Mouse (Mus musculus) kidney, adult 8-10 months (tissue): ENCODE results near the gene Sf1.

ENCODE experiments used
- DNase-seq, 2 experiments: peaks; one replicate each; pipeline ENCODE4 v3.0.0; 2022

Gene Sf1

DNA sequence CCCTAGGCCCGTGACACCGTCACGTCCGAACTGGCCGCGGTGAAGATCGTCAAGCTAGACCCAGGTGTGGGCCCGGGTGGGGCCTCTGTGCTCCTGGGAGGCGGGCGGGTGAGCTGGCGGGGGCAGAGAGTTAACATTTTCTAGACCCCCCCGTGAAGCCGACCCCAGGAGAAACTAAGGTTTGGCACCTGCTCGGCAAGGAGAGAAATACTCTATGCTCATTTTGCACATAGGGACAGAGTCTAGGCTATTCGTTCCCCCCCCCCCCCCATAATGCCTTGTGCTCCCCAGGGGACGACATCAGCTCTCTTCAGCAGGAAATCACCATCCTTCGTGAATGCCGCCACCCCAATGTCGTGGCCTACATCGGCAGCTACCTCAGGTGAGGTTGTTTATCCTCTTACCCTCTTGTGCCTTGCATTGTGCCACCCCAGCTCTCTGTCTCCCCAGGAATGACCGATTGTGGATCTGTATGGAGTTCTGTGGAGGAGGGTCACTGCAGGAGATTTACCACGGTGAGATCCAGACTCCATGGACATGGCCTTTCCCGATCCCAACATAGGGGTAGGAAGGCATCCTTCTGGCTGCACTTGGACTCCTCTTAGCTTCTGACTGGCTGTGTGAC, 21.9 kb upstream of the Sf1 start:
- DNase-seq, result no peak

- DNase-seq, result no peak
Observed at GRCm38 (mm10) chr19:6342276-6342933, 21.1 kb upstream of the Sf1 start.

DNA sequence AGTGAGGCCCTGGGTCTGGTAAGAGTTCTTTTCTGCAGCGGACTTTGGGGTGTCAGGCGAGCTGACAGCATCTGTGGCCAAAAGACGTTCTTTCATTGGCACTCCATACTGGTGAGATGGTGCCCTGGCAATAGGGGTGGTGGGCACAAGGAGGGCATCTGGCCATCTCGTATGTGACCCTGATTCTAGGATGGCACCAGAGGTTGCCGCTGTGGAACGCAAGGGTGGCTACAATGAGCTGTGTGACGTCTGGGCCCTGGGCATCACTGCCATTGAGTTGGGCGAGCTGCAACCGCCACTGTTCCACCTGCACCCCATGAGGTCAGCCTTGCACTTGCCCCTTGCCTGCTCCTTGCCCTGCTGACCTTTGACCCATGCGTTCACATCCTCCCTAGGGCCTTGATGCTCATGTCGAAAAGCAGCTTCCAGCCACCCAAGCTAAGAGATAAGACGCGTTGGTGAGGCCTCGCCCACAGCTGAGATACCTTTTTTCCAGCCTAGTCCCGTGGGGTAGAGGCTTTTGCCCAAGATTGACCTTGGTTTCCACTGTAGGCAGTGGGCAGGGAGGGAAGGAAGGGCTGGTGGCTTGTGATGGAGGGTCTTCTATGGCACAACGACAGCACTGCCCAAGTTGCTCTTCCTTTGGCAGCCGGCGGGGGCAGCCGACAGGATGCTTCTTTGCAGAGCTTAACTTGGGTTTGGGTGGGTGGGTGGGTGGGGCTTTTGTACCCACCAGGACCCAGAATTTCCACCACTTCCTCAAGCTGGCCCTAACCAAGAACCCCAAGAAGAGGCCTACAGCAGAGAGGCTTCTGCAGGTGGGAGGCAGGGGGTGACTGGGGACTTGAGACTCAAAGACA, 20.2 kb upstream of the Sf1 start:
- no peak for DNase-seq

GRCm38 (mm10) chr19:6343996-6344395, 19.5 kb upstream of the Sf1 start:
- DNase-seq, result no peak

- DNase-seq, result no peak
Observed at GRCm38 (mm10) chr19:6346023-6346422, 17.5 kb upstream of the Sf1 start.

DNA sequence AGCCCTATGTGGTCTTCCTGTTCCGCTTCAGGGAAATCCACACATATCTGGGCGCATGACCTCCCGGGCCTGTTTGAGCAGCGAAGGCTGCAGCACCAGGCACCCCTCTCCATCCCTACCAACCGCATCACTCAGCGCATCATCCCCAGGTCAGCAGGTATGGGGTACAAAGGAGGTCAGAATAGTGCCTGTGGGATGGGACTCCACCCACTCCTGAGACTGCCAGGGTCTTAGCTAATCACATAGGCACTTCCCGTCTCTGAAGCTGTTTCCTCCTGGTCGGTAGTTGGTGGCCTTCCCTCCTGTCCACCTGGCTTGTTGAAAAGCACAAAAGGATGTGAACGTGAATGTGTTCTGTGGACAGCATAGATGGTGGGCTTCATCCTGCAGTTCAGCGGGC, 16.8 kb upstream of the Sf1 start:
- DNase-seq, result no peak

GRCm38 (mm10) chr19:6347615-6348014, 15.9 kb upstream of the Sf1 start:
- DNase-seq, result no peak

GRCm38 (mm10) chr19:6348717-6349116, 14.8 kb upstream of the Sf1 start:
- DNase-seq, result no peak

- peak in 1 of 2 experiments; percentile 50 for DNase-seq
Observed at GRCm38 (mm10) chr19:6349215-6349983, 14.1 kb upstream of the Sf1 start.

DNA sequence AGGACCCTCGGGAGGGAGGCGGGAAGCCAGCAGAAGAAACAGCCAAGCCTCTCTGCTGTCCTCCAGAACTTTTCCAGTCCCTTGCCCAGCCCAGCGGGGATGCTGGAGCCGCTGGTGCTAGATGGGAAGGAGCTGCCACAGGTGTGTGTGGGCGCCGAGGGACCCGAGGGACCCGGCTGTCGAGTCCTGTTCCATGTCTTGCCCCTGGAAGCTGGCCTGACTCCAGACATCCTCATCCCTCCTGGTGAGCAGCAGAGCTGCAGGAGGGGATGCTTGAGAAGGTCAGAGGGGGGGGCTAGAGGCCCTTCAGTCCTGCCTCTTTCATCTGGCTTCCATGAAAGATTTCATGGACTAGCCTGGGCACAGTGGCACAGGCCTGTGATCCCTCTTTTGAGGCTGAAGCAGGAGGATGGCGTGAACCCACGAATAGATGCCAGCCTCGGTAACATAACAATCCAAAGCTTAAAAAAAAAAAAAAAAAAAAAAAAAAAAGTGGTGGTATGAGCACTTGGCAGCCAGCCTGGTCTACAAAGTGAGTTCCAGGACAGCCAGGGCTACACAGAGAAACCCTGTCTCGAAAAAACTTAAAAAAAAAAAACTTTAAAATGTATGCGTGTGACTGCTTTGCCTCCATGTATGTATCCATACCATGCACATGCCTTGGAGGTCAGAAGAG, 11.9 kb upstream of the Sf1 start:
- no peak for DNase-seq

GRCm38 (mm10) chr19:6352107-6352505, 11.4 kb upstream of the Sf1 start:
- DNase-seq, result no peak

DNA sequence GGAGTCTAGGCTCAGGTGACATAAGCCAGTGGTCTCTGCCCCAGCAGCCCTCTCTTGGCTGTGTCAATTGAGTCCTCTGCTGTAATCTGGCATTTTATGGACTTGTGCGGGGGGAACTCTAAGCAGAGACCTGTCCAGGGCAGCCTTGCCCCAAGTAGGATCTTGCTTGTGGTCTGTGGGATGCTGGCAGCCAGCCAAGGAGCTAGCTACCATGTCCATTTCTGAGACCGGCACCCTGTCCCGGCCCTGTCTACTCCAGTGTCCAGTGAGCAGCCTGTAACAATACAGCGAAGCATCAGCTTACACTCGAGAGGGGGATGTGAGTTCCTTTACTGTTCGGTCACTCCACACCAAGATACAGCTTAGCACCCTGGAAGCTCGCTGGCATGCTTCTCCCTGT, 9.5 kb upstream of the Sf1 start:
- DNase-seq, result no peak

DNA sequence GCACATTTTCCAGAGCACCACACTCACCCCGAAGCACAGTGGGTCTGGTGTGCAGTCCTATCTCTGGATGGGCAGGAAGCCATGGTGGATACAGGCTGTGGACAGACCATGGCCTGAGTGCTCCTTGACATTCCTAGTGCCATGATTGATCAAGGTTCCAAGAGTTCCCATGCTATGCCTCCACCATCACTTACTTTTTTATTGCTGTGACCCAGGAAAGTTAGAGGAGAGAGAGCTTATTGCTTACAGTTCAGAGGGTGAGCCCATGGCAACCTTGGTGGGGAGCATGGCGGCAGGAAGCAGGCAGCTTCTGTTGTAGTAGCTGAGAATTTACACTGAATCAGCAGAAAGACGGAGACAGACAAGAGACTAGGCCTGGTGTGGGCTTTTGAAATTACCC, 2.2 kb upstream of the Sf1 start:
- no peak for DNase-seq

- DNase-seq, result no peak
Observed at GRCm38 (mm10) chr19:6363091-6363410, 439 bp upstream of the Sf1 start.

- DNase-seq, result peak; percentile 87 to 90
Observed at GRCm38 (mm10) chr19:6364317-6364725, 831 bp downstream of the Sf1 start.

DNA sequence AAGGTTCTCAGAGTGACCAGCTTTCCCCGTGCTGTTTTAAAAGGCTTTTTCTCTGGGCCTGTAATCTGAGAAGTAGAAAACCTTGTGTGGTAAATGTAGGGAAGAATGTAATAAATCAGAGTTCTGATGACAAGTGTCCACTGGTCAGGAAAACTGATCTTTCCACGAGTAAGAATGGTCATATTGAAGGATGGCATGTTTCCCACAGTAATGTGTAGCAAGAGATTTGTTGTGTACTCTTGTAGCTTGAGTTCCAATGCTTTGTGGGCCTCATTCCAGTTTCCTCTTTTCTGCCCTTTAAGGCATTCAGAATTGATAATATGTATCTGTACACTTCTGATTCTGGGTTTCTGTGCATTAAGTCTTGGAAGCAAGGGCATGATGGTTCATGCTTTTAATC, 1.4 kb downstream of the Sf1 start:
- DNase-seq, result no peak

GRCm38 (mm10) chr19:6370175-6370574, 6.7 kb downstream of the Sf1 start:
- DNase-seq, result no peak

DNA sequence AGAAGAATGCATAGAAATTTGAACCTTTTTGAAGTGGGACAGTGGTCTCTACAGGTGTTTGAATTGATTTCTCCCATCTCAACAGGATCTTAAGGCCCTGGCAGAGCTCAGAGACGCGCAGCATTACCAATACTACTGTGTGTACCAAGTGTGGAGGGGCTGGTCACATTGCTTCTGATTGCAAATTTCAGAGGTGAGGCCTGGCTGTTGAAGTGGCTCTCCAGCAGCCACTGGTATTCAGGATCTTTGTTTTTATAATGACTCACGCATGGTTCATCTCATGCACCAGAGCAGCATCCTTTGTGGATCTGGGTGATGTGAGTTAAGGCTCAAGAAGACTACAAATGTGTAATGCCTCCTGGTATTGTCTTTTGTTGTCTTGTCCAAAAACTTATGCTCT, 8.9 kb downstream of the Sf1 start:
- DNase-seq, result no peak

DNA sequence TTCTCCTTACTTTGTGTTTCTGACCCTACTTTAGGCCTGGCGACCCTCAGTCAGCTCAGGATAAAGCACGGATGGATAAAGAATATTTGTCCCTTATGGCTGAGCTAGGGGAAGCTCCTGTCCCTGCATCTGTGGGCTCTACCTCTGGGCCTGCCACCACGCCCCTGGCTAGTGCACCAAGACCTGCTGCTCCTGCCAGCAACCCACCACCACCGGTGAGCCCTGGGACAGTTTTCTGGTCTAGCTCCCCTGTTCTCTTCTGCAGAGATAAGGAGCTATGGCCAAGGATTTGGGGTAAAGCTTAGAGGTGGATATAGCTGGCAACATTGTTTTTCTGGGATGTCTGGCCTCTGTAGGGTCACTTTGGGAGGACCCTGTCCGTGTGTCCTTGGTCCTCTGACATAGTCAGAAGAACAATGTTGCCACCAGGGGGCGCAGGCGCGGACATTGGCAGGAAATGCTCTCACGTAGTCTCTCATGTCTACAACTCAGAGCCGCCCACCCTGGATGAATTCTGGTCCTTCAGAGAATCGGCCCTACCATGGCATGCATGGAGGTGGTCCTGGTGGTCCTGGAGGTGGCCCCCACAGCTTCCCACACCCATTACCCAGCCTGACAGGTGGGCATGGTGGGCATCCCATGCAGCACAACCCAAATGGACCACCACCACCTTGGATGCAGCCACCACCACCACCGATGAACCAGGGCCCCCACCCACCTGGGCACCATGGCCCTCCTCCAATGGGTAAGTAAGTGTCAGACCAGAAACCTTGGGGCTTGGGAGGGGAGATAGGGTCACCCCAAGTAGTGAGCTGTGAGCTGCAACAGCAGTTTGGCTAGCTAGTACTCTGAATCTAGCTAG, 10.3 kb downstream of the Sf1 start:
- DNase-seq, result peak; percentile 40 to 78

- no peak for DNase-seq
Observed at GRCm38 (mm10) chr19:6374571-6374970, 11.1 kb downstream of the Sf1 start.

DNA sequence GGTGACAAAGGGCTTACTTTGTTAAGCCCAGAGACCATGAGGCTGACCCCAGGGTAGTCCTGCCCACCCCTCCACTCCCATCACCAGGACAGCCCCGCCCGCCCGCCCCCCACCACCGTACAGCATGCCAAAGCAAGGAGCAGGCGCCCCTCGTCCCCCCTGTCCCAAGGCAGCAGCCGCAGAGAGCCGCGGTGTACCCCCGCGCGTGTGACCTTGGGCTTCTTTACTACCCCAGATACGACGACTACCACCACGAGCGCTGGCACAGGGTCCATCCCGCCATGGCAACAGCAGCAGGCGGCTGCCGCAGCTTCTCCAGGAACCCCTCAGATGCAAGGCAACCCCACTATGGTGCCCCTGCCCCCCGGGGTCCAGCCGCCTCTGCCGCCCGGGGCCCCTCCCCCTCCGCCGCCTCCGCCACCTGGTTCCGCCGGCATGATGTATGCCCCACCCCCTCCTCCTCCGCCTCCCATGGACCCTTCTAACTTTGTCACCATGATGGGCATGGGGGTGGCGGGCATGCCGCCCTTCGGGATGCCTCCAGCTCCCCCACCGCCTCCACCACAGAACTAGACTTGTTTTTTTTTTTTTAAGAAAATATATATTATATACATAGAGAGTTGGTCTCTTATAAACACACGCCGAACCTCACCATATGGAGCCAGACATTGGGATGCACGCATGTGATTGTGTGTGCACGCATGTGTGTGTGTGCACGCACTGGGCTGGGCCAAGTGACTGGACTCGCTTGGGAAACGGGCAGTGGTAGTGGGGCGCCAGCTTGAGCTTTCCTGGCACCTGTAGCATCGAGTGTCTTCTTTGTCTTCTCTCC, 12.1 kb downstream of the Sf1 start:
- no peak for DNase-seq
